Mouse (Mus musculus): ENCODE results near the gene Tmem156. TPM values are rescaled to one million over a fixed set of nuclear protein-coding genes. Genes with fewer than 3 reads are reported as not detected.

The Tmem156 gene
- polyA plus RNA-seq, 1 experiment from 2014 or later, result 0.39 TPM

DNA sequence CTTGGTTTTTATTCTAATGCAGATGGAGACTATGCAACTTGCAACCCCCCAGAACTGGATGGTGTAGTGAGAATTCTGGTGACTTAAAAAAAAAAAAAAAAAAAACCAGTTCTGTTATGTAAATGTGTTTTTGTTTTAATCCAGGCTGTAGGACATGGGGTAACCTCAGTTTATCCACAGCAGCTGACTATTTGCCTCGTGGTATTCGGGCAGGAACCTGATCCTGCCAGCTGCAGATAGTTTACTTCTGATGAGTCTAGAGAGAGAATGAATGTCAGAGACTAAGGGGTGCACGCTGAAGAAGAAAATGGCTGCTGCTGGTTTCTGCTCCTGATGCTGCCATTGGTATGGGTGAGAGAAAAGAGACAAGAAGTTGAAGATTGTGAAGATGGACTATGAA lies 4.2 kb upstream of the Tmem156 start:
- no peak overlapping the region for H3K9ac ChIP-seq
- peaks cover 3% of the 10 kb centered on the region for H3K4me1 ChIP-seq
- 63% methylated on average over 3 of the region's 3 CpGs for WGBS (ENCODE audit: insufficient replicate concordance)

GRCm38 (mm10) chr5:65094902-65095545 lies 3.1 kb upstream of the Tmem156 start:
- no peaks in the 10 kb centered on the region for H3K9me3 ChIP-seq (replicated peaks)
- 0 out of 2 replicates have a peak, but pooled peaks cover 5% of the 10 kb centered on the region for H3K27me3 ChIP-seq (replicated peaks)
- no peak for ATAC-seq
- H3K9ac ChIP-seq, result no peak overlapping the region
- no peak overlapping the region for H3K4me3 ChIP-seq
- no peaks in the 10 kb centered on the region; the same call in 1 of the 2 replicates for H3K4me1 ChIP-seq
- 59% methylated on average over 7 of the region's 7 CpGs for WGBS (ENCODE audit: insufficient replicate concordance)
- no peak overlapping the region for H3K27ac ChIP-seq
- H3K4me2 ChIP-seq, result no peak overlapping the region
- no peaks in the 10 kb centered on the region for H3K36me3 ChIP-seq

More for the DNA sequence above, 4.2 kb upstream of the Tmem156 start:
- Histone ChIP-seq H3K4me2 (no peak overlapping the region), H3K27me3 (replicated peaks) (0 out of 2 replicates have a peak, but pooled peaks cover 5% of the 10 kb centered on the region), H3K4me3 (no peak overlapping the region), H3K36me3 (no peaks in the 10 kb centered on the region), H3K9me3 (replicated peaks) (no peaks in the 10 kb centered on the region), H3K27ac (no peak overlapping the region)
- no peak for ATAC-seq

DNA sequence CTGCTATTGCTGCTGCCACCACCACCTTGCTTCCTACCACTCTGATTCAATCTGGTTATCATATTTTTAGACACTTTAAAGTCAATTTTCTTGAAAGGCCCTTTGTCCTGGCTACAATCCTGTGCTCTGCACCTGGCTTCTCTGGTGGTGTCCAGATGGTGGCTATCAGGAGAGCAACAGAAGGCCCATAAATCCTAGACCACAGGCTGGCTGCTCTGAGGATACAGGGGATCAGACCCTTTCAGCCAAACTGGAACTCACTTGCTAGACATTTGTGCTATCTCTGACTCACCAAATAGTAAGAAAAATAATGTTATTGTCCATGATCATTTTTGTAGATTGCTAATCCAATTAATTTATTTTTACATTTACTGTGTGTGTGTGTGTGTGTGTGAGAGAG lies 1.8 kb upstream of the Tmem156 start:
- H3K4me2 ChIP-seq, result no peak overlapping the region
- H3K27ac ChIP-seq, result no peak overlapping the region
- H3K9me3 ChIP-seq (replicated peaks), result no peaks in the 10 kb centered on the region
- 0 out of 2 replicates have a peak, but pooled peaks cover 4% of the 10 kb centered on the region for H3K27me3 ChIP-seq (replicated peaks)
- no peaks in the 10 kb centered on the region; the same call in 1 of the 2 replicates for H3K4me1 ChIP-seq
- no peak overlapping the region for H3K4me3 ChIP-seq
- no peaks in the 10 kb centered on the region for H3K36me3 ChIP-seq
- no peak overlapping the region for H3K9ac ChIP-seq
- no peak for ATAC-seq

DNA sequence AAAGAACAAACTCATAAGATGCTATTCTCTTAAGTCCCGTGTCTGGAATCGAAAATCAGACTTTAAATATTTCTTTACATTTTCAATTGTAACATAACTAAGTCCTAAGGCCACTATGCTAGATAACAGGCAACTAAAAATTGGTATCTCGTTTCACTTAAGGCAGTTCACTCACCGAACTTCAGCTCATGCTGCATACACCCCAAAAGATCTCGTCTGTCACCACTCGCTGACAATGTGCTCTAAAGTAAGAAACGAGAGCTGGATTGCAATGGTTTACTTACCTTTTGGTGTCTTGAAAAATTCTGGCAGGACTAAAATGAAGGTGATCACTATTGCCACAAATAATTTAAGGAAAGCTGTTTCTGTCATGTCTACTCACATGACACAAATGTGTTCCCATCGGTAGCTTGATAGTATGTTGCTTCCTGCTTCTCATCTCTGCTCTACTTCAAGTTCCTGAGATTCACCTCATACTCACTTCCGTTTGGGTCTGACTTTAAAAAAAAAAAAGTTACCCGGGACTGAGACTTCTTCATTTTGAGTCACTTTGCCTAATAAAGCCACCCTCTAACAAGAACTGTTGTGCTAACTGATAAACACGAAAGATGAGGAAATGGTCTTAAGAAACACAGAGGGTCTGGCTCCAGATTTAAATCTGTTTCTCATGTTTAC lies 611 bp downstream of the Tmem156 start:
- no peak overlapping the region for H3K4me3 ChIP-seq
- no peak overlapping the region for H3K9ac ChIP-seq
- no peaks in the 10 kb centered on the region for H3K27me3 ChIP-seq (replicated peaks)
- no peaks in the 10 kb centered on the region for H3K9me3 ChIP-seq (replicated peaks)
- 30% methylated on average over 11 of the region's 11 CpGs for WGBS (ENCODE audit: insufficient replicate concordance)
- peak overlapping the region; percentile 27; the same call in 1 of the 2 replicates for H3K4me2 ChIP-seq
- no peaks in the 10 kb centered on the region for H3K36me3 ChIP-seq
- no peak overlapping the region for H3K27ac ChIP-seq
- H3K4me1 ChIP-seq, result no peaks in the 10 kb centered on the region; the same call in 1 of the 2 replicates
- no peak for ATAC-seq

GRCm38 (mm10) chr5:65089707-65090106 lies 2.2 kb downstream of the Tmem156 start:
- H3K27ac ChIP-seq, result no peak overlapping the region
- no peak overlapping the region for H3K4me3 ChIP-seq
- H3K4me1 ChIP-seq, result no peaks in the 10 kb centered on the region
- no peak overlapping the region for H3K9ac ChIP-seq
- no peaks in the 10 kb centered on the region for H3K27me3 ChIP-seq (replicated peaks)
- no peak overlapping the region for H3K4me2 ChIP-seq
- ATAC-seq, result no peak
- H3K9me3 ChIP-seq (replicated peaks), result no peaks in the 10 kb centered on the region
- H3K36me3 ChIP-seq, result no peaks in the 10 kb centered on the region
- 68% methylated on average over 3 of the region's 3 CpGs for WGBS (ENCODE audit: insufficient replicate concordance)

DNA sequence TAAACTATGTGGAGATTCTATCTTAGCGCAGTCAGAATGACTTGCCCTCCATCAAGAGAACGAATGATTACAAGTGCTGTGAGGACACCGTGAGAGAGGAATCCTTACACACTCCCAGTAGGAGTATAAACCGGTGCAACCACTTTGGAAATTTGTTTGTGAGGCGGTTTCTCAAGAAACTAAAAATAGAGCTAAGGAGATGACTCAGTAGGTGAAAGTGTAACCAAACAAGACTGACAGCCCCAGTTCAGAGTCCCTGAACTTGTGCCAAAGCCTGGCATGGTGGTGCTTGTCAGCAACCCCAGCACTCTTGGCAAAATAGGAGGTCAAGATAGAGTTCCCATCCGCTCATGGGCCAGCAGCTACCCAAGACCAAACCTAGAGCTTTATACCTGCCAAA lies 5.4 kb downstream of the Tmem156 start:
- ATAC-seq, result no peak
- H3K36me3 ChIP-seq, result no peaks in the 10 kb centered on the region
- H3K4me2 ChIP-seq, result no peak overlapping the region
- H3K4me3 ChIP-seq, result no peak overlapping the region
- no peaks in the 10 kb centered on the region for H3K27me3 ChIP-seq (replicated peaks)
- no peak overlapping the region for H3K9ac ChIP-seq
- WGBS (ENCODE audit: insufficient replicate concordance), result 72% methylated on average over 6 of the region's 6 CpGs
- H3K9me3 ChIP-seq (replicated peaks), result no peaks in the 10 kb centered on the region
- H3K4me1 ChIP-seq, result no peaks in the 10 kb centered on the region
- no peak overlapping the region for H3K27ac ChIP-seq

- H3K4me2 ChIP-seq, result no peak overlapping the region
- no peaks in the 10 kb centered on the region for H3K27me3 ChIP-seq (replicated peaks)
- H3K9ac ChIP-seq, result no peak overlapping the region
- no peaks in the 10 kb centered on the region for H3K36me3 ChIP-seq
- ATAC-seq, result no peak
- H3K9me3 ChIP-seq (replicated peaks), result no peaks in the 10 kb centered on the region
- 0 out of 2 replicates have a peak, but pooled peaks cover 3% of the 10 kb centered on the region for H3K4me1 ChIP-seq
- H3K27ac ChIP-seq, result no peak overlapping the region
- H3K4me3 ChIP-seq, result no peak overlapping the region
- WGBS (ENCODE audit: insufficient replicate concordance), result 66% methylated on average over 4 of the region's 4 CpGs
Measured at GRCm38 (mm10) chr5:65081836-65082235, 10.1 kb downstream of the Tmem156 start.

- Histone ChIP-seq H3K9me3 (replicated peaks) (no peaks in the 10 kb centered on the region), H3K4me2 (no peak overlapping the region), H3K36me3 (no peaks in the 10 kb centered on the region), H3K27me3 (replicated peaks) (no peaks in the 10 kb centered on the region), H3K9ac (no peak overlapping the region), H3K4me1 (0 out of 2 replicates have a peak, but pooled peaks cover 3% of the 10 kb centered on the region), H3K4me3 (no peak overlapping the region), H3K27ac (no peak overlapping the region)
- no peak for ATAC-seq
- 72% methylated on average over 9 of the region's 9 CpGs for WGBS (ENCODE audit: insufficient replicate concordance)
Measured at GRCm38 (mm10) chr5:65079881-65080280, 12.1 kb downstream of the Tmem156 start.

DNA sequence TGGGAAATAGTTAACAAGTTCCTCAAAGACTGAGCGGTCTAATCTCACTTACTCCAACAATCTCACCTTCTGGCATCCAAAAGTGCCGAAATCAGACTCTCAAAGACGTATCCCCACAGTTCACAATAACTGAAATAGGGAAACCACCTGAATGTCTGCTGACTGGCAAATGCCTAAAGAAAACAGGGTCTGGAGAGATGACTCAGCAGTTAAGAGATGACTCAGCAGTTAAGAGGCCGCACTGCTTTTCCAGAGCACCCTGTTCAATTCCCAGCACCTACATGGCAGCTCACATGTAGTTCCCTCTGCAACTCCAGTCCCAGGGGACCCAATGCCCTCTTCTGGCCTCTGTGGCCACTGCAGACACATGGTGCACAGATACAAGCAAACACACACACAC lies 13.9 kb downstream of the Tmem156 start:
- H3K9ac ChIP-seq, result no peak overlapping the region
- H3K27ac ChIP-seq, result no peak overlapping the region
- 72% methylated on average over 4 of the region's 4 CpGs for WGBS (ENCODE audit: insufficient replicate concordance)
- no peak overlapping the region for H3K4me3 ChIP-seq
- no peaks in the 10 kb centered on the region for H3K9me3 ChIP-seq (replicated peaks)
- no peaks in the 10 kb centered on the region for H3K27me3 ChIP-seq (replicated peaks)
- H3K4me1 ChIP-seq, result 0 out of 2 replicates have a peak, but pooled peaks cover 3% of the 10 kb centered on the region
- no peak overlapping the region for H3K4me2 ChIP-seq
- no peaks in the 10 kb centered on the region for H3K36me3 ChIP-seq
- no peak for ATAC-seq

GRCm38 (mm10) chr5:65076748-65077147 lies 15.2 kb downstream of the Tmem156 start:
- Histone ChIP-seq H3K4me1 (0 out of 2 replicates have a peak, but pooled peaks cover 3% of the 10 kb centered on the region), H3K4me3 (no peak overlapping the region), H3K4me2 (no peak overlapping the region), H3K36me3 (no peaks in the 10 kb centered on the region), H3K9ac (no peak overlapping the region), H3K27me3 (replicated peaks) (no peaks in the 10 kb centered on the region), H3K27ac (no peak overlapping the region), H3K9me3 (replicated peaks) (no peaks in the 10 kb centered on the region)
- 55% methylated on average over 3 of the region's 3 CpGs for WGBS (ENCODE audit: insufficient replicate concordance)
- ATAC-seq, result no peak

- 47% methylated on average over 2 of the region's 2 CpGs for WGBS (ENCODE audit: insufficient replicate concordance)
- no peaks in the 10 kb centered on the region for H3K36me3 ChIP-seq
Measured at GRCm38 (mm10) chr5:65076087-65076486, 15.8 kb downstream of the Tmem156 start.

GRCm38 (mm10) chr5:65074693-65075092 lies 17.2 kb downstream of the Tmem156 start:
- H3K4me2 ChIP-seq, result no peak overlapping the region
- H3K4me3 ChIP-seq, result no peak overlapping the region
- H3K27ac ChIP-seq, result no peak overlapping the region
- H3K27me3 ChIP-seq (replicated peaks), result no peaks in the 10 kb centered on the region
- no peaks in the 10 kb centered on the region for H3K9me3 ChIP-seq (replicated peaks)
- WGBS (ENCODE audit: insufficient replicate concordance), result 60% methylated on average over 7 of the region's 7 CpGs
- ATAC-seq, result no peak
- no peaks in the 10 kb centered on the region for H3K36me3 ChIP-seq
- no peak overlapping the region for H3K9ac ChIP-seq
- H3K4me1 ChIP-seq, result 0 out of 2 replicates have a peak, but pooled peaks cover 3% of the 10 kb centered on the region

More at GRCm38 (mm10) chr5:65076087-65076486, 15.8 kb downstream of the Tmem156 start:
- no peak overlapping the region for H3K4me3 ChIP-seq
- H3K4me1 ChIP-seq, result 0 out of 2 replicates have a peak, but pooled peaks cover 3% of the 10 kb centered on the region
- H3K27ac ChIP-seq, result no peak overlapping the region
- ATAC-seq, result no peak
- H3K27me3 ChIP-seq (replicated peaks), result no peaks in the 10 kb centered on the region
- no peaks in the 10 kb centered on the region for H3K9me3 ChIP-seq (replicated peaks)
- no peak overlapping the region for H3K4me2 ChIP-seq
- H3K9ac ChIP-seq, result no peak overlapping the region

Data from liver, embryonic 12.5 days (tissue).